Mouse (Mus musculus) limb, embryonic 11.5 days (tissue): ENCODE measurements around the gene Atp6v1g2. TPM values are rescaled to one million over a fixed set of nuclear protein-coding genes. Genes with fewer than 3 reads are reported as not detected.

Source experiments
- ATAC-seq: fragments of 200-750 bp; cut with Nextera tagmentation; 2 replicates; pipeline ENCODE4 v1.8.0; 2017; ENCODE audit warnings: low read depth; ENCODE audit not compliant: insufficient number of reproducible peaks, low FRiP score, low TSS enrichment
- DNase-seq: peaks from one replicate; pipeline ENCODE4 v3.0.0-alpha.2; 2015; ENCODE audit warnings: low spot score
- H3K27ac ChIP-seq: fragments of 300-500 bp; sonication (generic); replicated peaks from 2 replicates; pipeline ENCODE4 v1.5.1; 2014; ENCODE audit warnings: low read depth, mild to moderate bottlenecking, low read length
- H3K27me3 ChIP-seq: fragments of 300-500 bp; sonication (generic); 2 replicates; pipeline ENCODE4 v1.6.1; 2014; ENCODE audit warnings: mild to moderate bottlenecking, low read length, mixed read lengths; ENCODE audit not compliant: control insufficient read depth, insufficient read depth
- H3K36me3 ChIP-seq: fragments of 300-500 bp; sonication (generic); 2 replicates; pipeline ENCODE4 v1.6.1; 2014; ENCODE audit warnings: mild to moderate bottlenecking, low read length, moderate library complexity, mixed read lengths; ENCODE audit not compliant: control insufficient read depth, insufficient read depth
- H3K4me1 ChIP-seq: fragments of 300-500 bp; sonication (generic); 2 replicates; pipeline ENCODE4 v1.6.1; 2014; ENCODE audit warnings: low read length, mixed read lengths; ENCODE audit not compliant: control insufficient read depth, insufficient read depth
- H3K4me2 ChIP-seq: fragments of 300-500 bp; sonication (generic); 2 replicates; pipeline ENCODE4 v1.6.1; 2014; ENCODE audit warnings: low read depth, mild to moderate bottlenecking, moderate library complexity; ENCODE audit not compliant: severe bottlenecking
- H3K4me3 ChIP-seq: fragments of 300-500 bp; sonication (generic); 2 replicates; pipeline ENCODE4 v1.5.1; 2014; ENCODE audit warnings: low read depth, low read length
- H3K9ac ChIP-seq: fragments of 300-500 bp; sonication (generic); 2 replicates; pipeline ENCODE4 v1.6.1; 2014; ENCODE audit warnings: mild to moderate bottlenecking, low read length
- H3K9me3 ChIP-seq: fragments of 300-500 bp; sonication (generic); 2 replicates; pipeline ENCODE4 v1.6.1; 2016; ENCODE audit warnings: low read length; ENCODE audit not compliant: control insufficient read depth
- WGBS: fragments of 180-500 bp; shearing (Covaris S2); extraction: QIAGEN DNeasy Blood & Tissue Kit; methylation state at CpG from one replicate; pipeline ENCODE4 v1.1.7; 2014; 5-methylcytosine and 5-hydroxymethylcytosine counted together
- polyA plus RNA-seq: library from polyadenylated mRNA; unstranded; fragments of >200 nt; fragmentation: Nextera tagmentation; extraction: Ambion mirVana; gene quantifications from 2 replicates; pipeline ENCODE4 v1.2.1, GENCODE M21; 2014

Gene Atp6v1g2
- polyA plus RNA-seq, 1 experiment from 2014 or later = 5.9 TPM

DNA sequence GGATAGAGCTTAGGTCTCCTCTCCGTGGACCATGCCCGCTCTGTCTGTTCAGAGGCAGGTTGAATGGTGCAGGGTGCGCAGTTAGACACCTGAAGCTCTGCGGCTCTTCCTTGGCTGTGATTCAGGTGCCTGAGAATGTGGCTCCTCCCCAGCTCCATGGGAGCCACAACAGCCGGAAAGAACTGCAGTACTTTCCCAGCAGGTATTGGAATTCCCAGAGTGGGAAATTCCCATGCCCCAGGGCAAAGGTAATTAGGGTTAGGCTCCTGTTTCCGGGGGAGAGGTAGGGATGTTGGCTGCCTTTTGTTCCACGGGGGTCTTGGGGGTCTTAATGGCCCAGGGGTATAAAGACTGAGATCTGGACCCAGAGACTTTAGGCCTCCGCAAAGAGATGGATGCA lies 34.5 kb upstream of the Atp6v1g2 start:
- no peak for DNase-seq

DNA sequence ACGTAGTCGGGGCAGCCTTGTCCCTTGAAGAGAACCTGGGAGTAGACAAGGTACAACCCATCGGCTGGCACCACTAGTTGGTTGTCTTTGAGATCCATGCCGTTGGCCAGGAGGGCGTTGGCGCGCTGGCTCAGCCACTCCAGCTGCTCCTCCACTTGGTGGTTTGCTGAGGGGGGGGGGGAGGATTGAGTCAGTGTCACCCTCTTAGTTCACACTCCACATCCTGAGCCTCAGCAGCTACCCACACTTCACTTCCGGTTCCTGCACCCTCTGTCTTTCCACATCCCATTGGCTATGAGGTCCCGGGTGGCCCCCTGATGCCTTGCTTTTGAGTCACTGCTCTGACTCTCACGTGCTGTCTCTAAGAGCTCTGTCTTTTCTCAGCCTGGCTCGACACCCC lies 33.1 kb upstream of the Atp6v1g2 start:
- peaks cover 5% of the 10 kb centered on the region; the same call in 1 of the 2 replicates for H3K4me1 ChIP-seq
- peaks cover 35% of the 10 kb centered on the region for H3K27me3 ChIP-seq
- H3K4me3 ChIP-seq = no peak overlapping the region
- H3K27ac ChIP-seq = no peak overlapping the region
- H3K4me2 ChIP-seq = no peak overlapping the region
- H3K36me3 ChIP-seq = no peaks in the 10 kb centered on the region
- ATAC-seq (no peak), DNase-seq (no peak)
- no peaks in the 10 kb centered on the region for H3K9me3 ChIP-seq
- WGBS = 89% methylated on average over 11 of the region's 11 CpGs
- H3K9ac ChIP-seq = no peak overlapping the region

More for the DNA sequence above, 34.5 kb upstream of the Atp6v1g2 start:
- 23% methylated on average over 8 of the region's 8 CpGs for WGBS
- ATAC-seq = no peak
- peaks cover 44% of the 10 kb centered on the region for H3K27me3 ChIP-seq
- no peak overlapping the region for H3K4me3 ChIP-seq
- H3K36me3 ChIP-seq = no peaks in the 10 kb centered on the region
- no peak overlapping the region for H3K9ac ChIP-seq
- peaks cover 6% of the 10 kb centered on the region; the same call in 1 of the 2 replicates for H3K4me1 ChIP-seq
- no peak overlapping the region for H3K4me2 ChIP-seq
- H3K9me3 ChIP-seq = no peaks in the 10 kb centered on the region
- no peak overlapping the region for H3K27ac ChIP-seq

DNA sequence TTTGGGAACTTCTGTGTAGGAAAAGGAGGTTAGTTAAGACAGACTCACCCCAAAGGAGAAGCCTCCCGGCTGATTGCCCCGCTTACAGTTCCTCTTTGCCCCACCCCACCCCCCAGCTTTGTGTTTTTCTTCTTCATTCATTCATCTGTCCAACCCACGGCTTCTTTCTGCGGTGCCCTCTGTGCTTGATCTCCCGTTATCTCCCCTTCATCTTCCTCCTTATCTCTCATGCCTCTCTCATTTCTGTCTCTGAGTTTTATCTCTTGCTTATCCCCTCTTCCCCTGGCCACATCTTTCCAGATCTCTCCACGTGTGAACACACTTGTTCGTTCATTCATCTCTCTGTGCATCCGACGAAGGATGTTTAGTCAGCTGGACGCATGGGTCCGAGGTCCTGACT lies 32.3 kb upstream of the Atp6v1g2 start:
- Histone ChIP-seq H3K9me3 (no peaks in the 10 kb centered on the region), H3K27me3 (peaks cover 27% of the 10 kb centered on the region), H3K27ac (no peak overlapping the region), H3K36me3 (no peaks in the 10 kb centered on the region), H3K4me2 (no peak overlapping the region), H3K4me1 (peaks cover 2% of the 10 kb centered on the region; the same call in 1 of the 2 replicates), H3K4me3 (no peak overlapping the region), H3K9ac (no peak overlapping the region)
- WGBS = 74% methylated on average over 11 of the region's 11 CpGs
- ATAC-seq (no peak), DNase-seq (no peak)

DNA sequence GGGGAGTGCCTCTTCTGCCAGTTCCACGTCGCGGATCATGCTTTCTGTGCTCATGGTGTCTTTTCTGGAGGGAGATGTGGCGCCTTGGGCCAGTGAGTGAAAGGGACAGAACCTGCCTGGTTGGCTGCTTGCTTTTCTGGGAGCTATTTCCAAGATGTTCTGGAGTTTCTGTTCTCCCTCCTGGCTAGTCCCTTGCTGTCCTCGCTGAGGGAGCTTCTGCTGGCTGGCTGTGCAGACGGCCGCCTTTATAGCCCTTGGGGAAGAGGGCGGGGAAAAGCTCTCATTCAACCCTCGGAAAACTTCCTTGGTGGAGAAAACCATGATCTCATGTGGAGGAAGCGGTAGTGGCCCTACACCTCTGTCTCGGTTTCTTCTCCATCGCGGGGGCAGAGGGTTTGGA lies 31.7 kb upstream of the Atp6v1g2 start, which contains the start of gene Tnf:
Gene Tnf (minus strand): TSS at position 221 of the 400 bp plus-strand sequence.
- Histone ChIP-seq H3K9me3 (no peaks in the 10 kb centered on the region), H3K27me3 (peaks cover 22% of the 10 kb centered on the region), H3K4me3 (no peak within 1 kb of the TSS), H3K4me1 (peaks cover 2% of the 10 kb centered on the region; the same call in 1 of the 2 replicates), H3K9ac (no peak within 1 kb of the TSS), H3K4me2 (no peak within 1 kb of the TSS), H3K27ac (no peak within 1 kb of the TSS), H3K36me3 (no peaks in the 10 kb centered on the region)
- no peak for ATAC-seq
- WGBS = 30% methylated on average over 13 of the region's 13 CpGs
- no peak for DNase-seq

DNA sequence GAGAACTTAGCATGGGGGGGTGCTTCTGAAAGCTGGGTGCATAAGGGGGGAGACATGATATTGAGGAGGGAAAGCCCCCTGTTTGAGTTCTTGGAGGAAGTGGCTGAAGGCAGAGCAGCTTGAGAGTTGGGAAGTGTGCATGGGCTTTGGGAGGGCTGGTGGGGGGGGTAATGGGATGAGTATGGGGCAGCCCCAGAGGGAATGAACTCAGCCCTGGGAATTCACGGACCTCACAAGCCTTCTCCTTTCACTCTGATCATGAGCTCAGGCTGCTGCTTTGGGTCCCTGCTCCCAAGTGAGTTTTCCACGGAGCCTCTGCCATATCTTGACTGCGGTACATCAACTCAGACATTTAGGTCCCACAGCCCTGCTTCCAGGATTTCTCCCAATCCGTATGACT lies 31.0 kb upstream of the Atp6v1g2 start:
- no peak overlapping the region for H3K4me3 ChIP-seq
- 78% methylated on average over 4 of the region's 4 CpGs for WGBS
- no peak for ATAC-seq
- H3K27ac ChIP-seq = no peak overlapping the region
- H3K9ac ChIP-seq = no peak overlapping the region
- peaks cover 2% of the 10 kb centered on the region; the same call in 1 of the 2 replicates for H3K4me1 ChIP-seq
- H3K27me3 ChIP-seq = peaks cover 18% of the 10 kb centered on the region; the same call in 1 of the 2 replicates
- no peak overlapping the region for H3K4me2 ChIP-seq
- no peak for DNase-seq
- no peaks in the 10 kb centered on the region for H3K36me3 ChIP-seq
- H3K9me3 ChIP-seq = no peaks in the 10 kb centered on the region

DNA sequence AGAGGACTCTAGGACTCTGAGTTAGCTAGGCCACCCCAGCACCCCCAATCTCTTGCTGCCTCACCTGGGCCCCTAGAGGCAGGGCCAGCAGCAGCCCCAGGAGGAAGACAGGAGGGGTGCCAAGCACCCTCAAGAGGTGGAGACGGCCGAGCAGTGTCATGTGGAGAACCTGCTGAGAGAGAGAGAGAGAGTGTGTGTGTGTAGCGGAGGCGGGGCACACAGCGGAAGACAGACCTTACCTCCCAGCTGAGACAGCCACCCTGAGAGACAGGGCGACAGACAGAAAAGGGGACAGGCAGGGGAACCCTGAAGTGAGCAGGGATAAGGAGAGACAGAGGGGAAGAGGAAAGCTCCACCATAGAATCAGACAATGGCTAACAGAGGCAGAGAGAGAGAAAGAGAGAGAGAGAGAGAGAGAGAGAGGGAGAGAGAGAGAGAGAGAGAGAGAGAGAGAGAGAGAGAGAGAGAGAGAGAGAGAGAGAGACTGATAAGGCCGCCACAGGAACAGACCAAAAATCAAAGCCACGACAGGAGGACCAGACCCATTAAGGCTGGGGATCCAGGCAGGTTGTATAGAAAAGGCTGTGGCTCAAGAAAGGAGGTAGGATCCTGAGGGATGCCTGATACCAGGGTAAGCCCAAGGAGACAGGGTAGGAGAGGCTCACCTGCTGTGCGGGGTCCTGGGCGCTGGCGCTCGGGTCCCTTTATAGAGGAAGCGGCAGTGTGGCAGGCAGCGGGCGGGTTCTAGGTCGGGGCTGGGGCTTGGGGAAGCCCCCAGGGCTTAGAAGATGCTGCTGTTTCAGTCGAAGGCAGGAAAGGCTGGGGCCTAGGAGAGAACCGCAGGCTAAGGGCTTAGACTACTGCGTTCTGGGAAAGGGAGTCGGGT lies 28.7 kb upstream of the Atp6v1g2 start, which contains the start of gene Lta:
Gene Lta (minus strand): TSS at position 858 of the 886 bp plus-strand sequence.
- peaks cover 18% of the 10 kb centered on the region; the same call in 1 of the 2 replicates for H3K27me3 ChIP-seq
- no peaks in the 10 kb centered on the region for H3K4me1 ChIP-seq
- no peak within 1 kb of the TSS for H3K9ac ChIP-seq
- H3K4me3 ChIP-seq = no peak within 1 kb of the TSS
- no peak within 1 kb of the TSS for H3K27ac ChIP-seq
- DNase-seq = no peak
- no peaks in the 10 kb centered on the region for H3K9me3 ChIP-seq
- ATAC-seq = no peak
- H3K36me3 ChIP-seq = no peaks in the 10 kb centered on the region
- H3K4me2 ChIP-seq = no peak within 1 kb of the TSS
- WGBS = 29% methylated on average over 20 of the region's 20 CpGs

DNA sequence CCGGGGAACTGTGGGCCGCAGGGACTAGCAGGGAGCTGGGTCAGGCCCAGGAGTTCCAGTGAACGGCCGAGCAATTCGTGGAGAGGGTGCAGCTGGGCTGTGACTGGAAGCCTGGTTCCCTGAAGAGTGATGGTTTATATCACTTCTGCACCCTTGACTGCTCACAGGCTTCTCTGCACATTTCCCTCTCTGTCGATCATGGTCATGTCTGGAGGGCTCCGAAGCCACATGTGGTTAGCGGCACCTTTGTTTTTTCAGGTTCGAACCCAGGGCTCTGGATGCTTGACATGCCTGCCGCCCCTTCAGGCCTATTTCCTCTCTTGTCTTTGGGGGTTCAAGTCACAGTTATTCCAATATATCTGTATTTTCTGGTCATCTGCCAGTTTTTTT lies 28.1 kb upstream of the Atp6v1g2 start:
- Histone ChIP-seq H3K9ac (no peak overlapping the region), H3K9me3 (no peaks in the 10 kb centered on the region), H3K4me3 (no peak overlapping the region), H3K36me3 (no peaks in the 10 kb centered on the region), H3K4me2 (no peak overlapping the region), H3K27me3 (peaks cover 16% of the 10 kb centered on the region; the same call in 1 of the 2 replicates), H3K27ac (no peak overlapping the region), H3K4me1 (no peaks in the 10 kb centered on the region)
- WGBS = 55% methylated on average over 10 of the region's 10 CpGs
- DNase-seq = no peak
- ATAC-seq = no peak

DNA sequence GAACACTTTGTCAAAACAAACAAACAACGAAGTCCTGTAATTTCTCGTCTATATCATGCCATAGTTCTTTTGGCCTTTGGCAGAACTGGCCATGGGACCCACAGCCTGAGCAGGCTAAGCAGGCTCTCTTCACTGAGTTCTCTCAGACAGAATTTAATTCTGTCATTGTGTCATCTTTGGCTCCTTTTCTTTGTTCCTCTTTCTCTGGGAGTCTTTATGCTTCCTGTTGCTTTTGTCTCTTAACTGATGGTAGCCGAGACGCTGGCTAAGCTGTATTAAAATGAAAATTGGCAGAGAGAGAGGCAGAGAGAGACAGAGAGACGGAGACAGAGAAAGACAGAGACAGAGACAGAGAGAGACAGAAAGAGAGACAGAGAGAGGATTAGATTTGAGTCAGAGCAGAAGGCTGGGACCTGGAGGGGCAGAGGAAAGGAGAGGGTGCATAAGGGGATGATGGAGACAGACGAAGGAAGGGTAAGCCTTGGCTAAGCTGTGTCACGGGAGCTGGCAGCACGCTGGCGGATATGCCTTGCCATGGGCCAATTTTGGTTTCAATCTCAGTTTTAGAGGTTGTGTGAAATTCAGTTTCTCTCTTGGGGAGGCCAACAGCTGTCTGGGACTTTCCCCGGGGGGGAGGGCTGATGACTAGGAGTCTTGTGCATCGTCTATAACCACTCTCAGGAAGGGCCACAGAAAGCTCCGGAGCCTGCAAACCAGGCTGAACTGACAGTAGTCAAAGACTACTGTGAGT lies 23.5 kb upstream of the Atp6v1g2 start:
- H3K27ac ChIP-seq = no peak overlapping the region
- WGBS = 82% methylated on average over 12 of the region's 12 CpGs
- peaks cover 4% of the 10 kb centered on the region; the same call in 1 of the 2 replicates for H3K27me3 ChIP-seq
- H3K9ac ChIP-seq = no peak overlapping the region
- no peak overlapping the region for H3K4me3 ChIP-seq
- H3K4me2 ChIP-seq = no peak overlapping the region
- no peaks in the 10 kb centered on the region for H3K9me3 ChIP-seq
- H3K4me1 ChIP-seq = no peaks in the 10 kb centered on the region
- H3K36me3 ChIP-seq = no peaks in the 10 kb centered on the region
- ATAC-seq (no peak), DNase-seq (no peak)
